Mouse (Mus musculus) bone marrow macrophage, adult 2 months (primary cell): ENCODE measurements around the gene Nfkbie.

Experiments
- CTCF ChIP-seq: IDR thresholded peaks from 2 replicates; pipeline ENCODE4 v1.5.1; 2012; ENCODE audit warnings: low read depth, mild to moderate bottlenecking, low read length, moderate library complexity
- POLR2A ChIP-seq: IDR thresholded peaks from 2 replicates; pipeline ENCODE4 v1.6.1; 2012; ENCODE audit warnings: mild to moderate bottlenecking, low read depth, low read length, borderline replicate concordance

GRCm38 (mm10) chr17:45517135-45517534, 38.4 kb upstream of the Nfkbie start:
- TF ChIP-seq POLR2A (no peak), CTCF (no peak)
